Mouse (Mus musculus): ENCODE data around the gene Zfp800. TPM values are rescaled to one million over a fixed set of nuclear protein-coding genes. Genes with fewer than 3 reads are reported as not detected.
A peak's percentile ranks its signal among the peaks of the same experiment; 100 is the strongest.

The Zfp800 gene
- 10 to 100 TPM; 18.0 to 19.8 TPM for total RNA-seq (2021)

GRCm38 (mm10) chr6:28397681-28398203 lies at the start of gene Zfp800:
Zfp800 (minus strand) TSS chr6:28398005.
- intact Hi-C loops (cut with DNase I) = loop anchor here (10.0 kb wide), 1 partner anchor 133 kb away; no protein-coding TSS in a partner anchor
- peak; percentile 33 for DNase-seq

GRCm38 (mm10) chr6:28431538-28431855 lies 33.7 kb upstream of the Zfp800 start:
- intact Hi-C loops (cut with DNase I) = no loop called here
- DNase-seq = no peak

GRCm38 (mm10) chr6:28430795-28431537 lies 33.2 kb upstream of the Zfp800 start:
- DNase-seq = no peak
- intact Hi-C loops (cut with DNase I) = no loop called here

GRCm38 (mm10) chr6:28429870-28430269 lies 32.1 kb upstream of the Zfp800 start:
- DNase-seq = no peak
- intact Hi-C loops (cut with DNase I) = no loop called here

- intact Hi-C loops (cut with DNase I) = no loop called here
- no peak for DNase-seq
Observed at GRCm38 (mm10) chr6:28428290-28428689, 30.5 kb upstream of the Zfp800 start, which contains the start of gene Gcc1. Gcc1 (minus strand) TSS chr6:28428390.

- intact Hi-C loops (cut with DNase I) = no loop called here
Observed at GRCm38 (mm10) chr6:28427096-28427839, 29.5 kb upstream of the Zfp800 start, which contains the start of gene Fscn3. Fscn3 (plus strand) TSS chr6:28427789.

GRCm38 (mm10) chr6:28425019-28425418 lies 27.2 kb upstream of the Zfp800 start:
- DNase-seq = no peak
- intact Hi-C loops (cut with DNase I) = no loop called here

More at GRCm38 (mm10) chr6:28427096-28427839, 29.5 kb upstream of the Zfp800 start, which contains the start of gene Fscn3:
- DNase-seq = no peak

GRCm38 (mm10) chr6:28423767-28424695 lies 26.2 kb upstream of the Zfp800 start:
- DNase-seq = peak; percentile 61
- intact Hi-C loops (cut with DNase I) = no loop called here

- intact Hi-C loops (cut with DNase I) = no loop called here
- peak; percentile 97 for DNase-seq
Observed at GRCm38 (mm10) chr6:28423313-28423712, 25.5 kb upstream of the Zfp800 start, which contains the start of gene Arf5. Arf5 (plus strand) TSS chr6:28423560.

- intact Hi-C loops (cut with DNase I) = no loop called here
- DNase-seq = no peak
Observed at GRCm38 (mm10) chr6:28422651-28423290, 25.0 kb upstream of the Zfp800 start.

GRCm38 (mm10) chr6:28421469-28422000 lies 23.7 kb upstream of the Zfp800 start:
- intact Hi-C loops (cut with DNase I) = no loop called here
- peak; percentile 90 for DNase-seq

- intact Hi-C loops (cut with DNase I) = no loop called here
- DNase-seq = no peak
Observed at GRCm38 (mm10) chr6:28420865-28421264, 23.1 kb upstream of the Zfp800 start.

- intact Hi-C loops (cut with DNase I) = no loop called here
- DNase-seq = no peak
Observed at GRCm38 (mm10) chr6:28420361-28420760, 22.6 kb upstream of the Zfp800 start.

- intact Hi-C loops (cut with DNase I) = no loop called here
- DNase-seq = no peak
Observed at GRCm38 (mm10) chr6:28419673-28420072, 21.9 kb upstream of the Zfp800 start.

- intact Hi-C loops (cut with DNase I) = no loop called here
- peak; percentile 89 for DNase-seq
Observed at GRCm38 (mm10) chr6:28418449-28418848, 20.6 kb upstream of the Zfp800 start.

- no peak for DNase-seq
- intact Hi-C loops (cut with DNase I) = no loop called here
Observed at GRCm38 (mm10) chr6:28416981-28417380, 19.2 kb upstream of the Zfp800 start.

GRCm38 (mm10) chr6:28411236-28411635 lies 13.4 kb upstream of the Zfp800 start:
- DNase-seq = no peak
- intact Hi-C loops (cut with DNase I) = no loop called here

- DNase-seq = no peak
- intact Hi-C loops (cut with DNase I) = no loop called here
Observed at GRCm38 (mm10) chr6:28410053-28410452, 12.2 kb upstream of the Zfp800 start.

- intact Hi-C loops (cut with DNase I) = loop anchor here (10.0 kb wide), 1 partner anchor 135 kb away; no protein-coding TSS in a partner anchor
- DNase-seq = no peak
Observed at GRCm38 (mm10) chr6:28399791-28400190, 2.0 kb upstream of the Zfp800 start.

- intact Hi-C loops (cut with DNase I) = loop anchor here (10.0 kb wide), 1 partner anchor 134 kb away; no protein-coding TSS in a partner anchor
- DNase-seq = no peak
Observed at GRCm38 (mm10) chr6:28398726-28399125, 921 bp upstream of the Zfp800 start.
